9 mouse cellular contexts compared by ENCODE assay signal in the genomic region with DNA sequence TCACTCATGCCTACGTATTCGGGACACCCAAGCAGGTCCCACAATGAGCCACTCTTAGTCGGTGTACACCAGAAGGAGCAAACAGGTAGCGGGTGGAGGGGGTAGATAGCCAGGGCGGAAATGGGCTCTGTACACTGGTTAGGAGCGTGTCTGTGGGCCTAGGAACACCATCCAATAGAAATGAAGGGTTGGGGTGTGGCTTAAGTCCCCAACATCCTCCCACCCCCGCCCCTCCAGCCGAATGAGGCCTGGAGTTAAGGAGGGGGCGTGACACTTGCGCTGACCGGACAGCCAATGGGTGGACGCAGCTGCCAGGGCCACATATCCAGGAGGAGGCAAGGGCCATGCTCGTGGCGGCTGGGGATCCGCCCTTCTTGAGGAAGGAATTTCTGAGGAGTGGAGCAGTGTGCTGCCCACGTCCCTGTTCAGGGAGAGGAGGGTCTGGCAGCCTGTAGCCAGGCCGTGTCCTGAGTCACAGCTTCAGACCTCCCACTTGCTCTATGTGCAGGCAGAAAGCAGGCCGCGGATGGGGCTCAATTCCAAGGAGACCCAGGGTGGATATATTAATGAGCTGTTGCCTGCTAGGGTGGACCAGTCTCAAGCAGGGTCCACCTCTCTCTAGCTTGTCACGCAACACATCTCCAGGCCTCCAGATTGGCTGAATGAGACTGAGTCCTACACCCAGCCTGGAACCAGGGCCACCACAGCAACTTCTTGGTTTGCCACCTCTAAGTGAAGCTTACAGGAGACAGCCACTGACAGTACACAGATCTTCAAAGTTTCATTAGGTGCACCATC. TPM values are rescaled to one million over a fixed set of nuclear protein-coding genes. Genes with fewer than 3 reads are reported as not detected.
A peak's percentile ranks its signal among the peaks of the same experiment; 100 is the strongest.
DNase-seq lines count a peak whose midpoint lies in the region; ATAC-seq and TF ChIP-seq lines count a peak whose summit lies in the region.
"Had no signal": no experiment of that assay in that cellular context is flagged by ENCODE, and none has a peak within 500 bp of the region (broad histone marks: within the 10 kb centered on the region; RNA-seq: fewer than 3 reads in every experiment).

No protein-coding gene starts in this region.

- no peak for TF ChIP-seq CTCF in E14TG2a.4 (conservative IDR thresholded peaks at IDR 0.05; ENCODE audit: low read length)
- TF ChIP-seq CTCF in forebrain, postnatal 0 days (IDR thresholded peaks at IDR 0.05; ENCODE audit: low read depth): no peak
- TF ChIP-seq CTCF in thymus, adult 2 months (IDR thresholded peaks at IDR 0.05; ENCODE audit: borderline replicate concordance, control insufficient read depth, extremely low read depth, insufficient read depth, low read length, poor library complexity): no peak

- H3K4me3 ChIP-seq in E14TG2a.4 (replicated peaks; ENCODE audit: low read length): peak overlapping the region; percentile 58
- no peak overlapping the region for H3K4me3 ChIP-seq in forebrain, postnatal 0 days (ENCODE audit: low read depth, low read length)
- peak overlapping the region; percentile 43 for H3K4me3 ChIP-seq in hindbrain, embryonic 10.5 days
- H3K4me3 ChIP-seq in limb, embryonic 14.5 days (replicated peaks; ENCODE audit: low read length): peak overlapping the region; percentile 21
- peak overlapping the region; percentile 15; the same call in 1 of the 2 replicates for H3K4me3 ChIP-seq in midbrain, embryonic 14.5 days (replicated peaks; ENCODE audit: low read depth, low read length)
- H3K4me3 ChIP-seq in thymus, adult 2 months (ENCODE audit: control insufficient read depth, insufficient read depth, low read length): no peak overlapping the region

- no peaks in the 10 kb centered on the region for H3K36me3 ChIP-seq in E14TG2a.4 (ENCODE audit: insufficient read depth, low read length)
- H3K36me3 ChIP-seq in forebrain, postnatal 0 days (ENCODE audit: insufficient read depth): no peaks in the 10 kb centered on the region
- H3K36me3 ChIP-seq in hindbrain, embryonic 10.5 days: no peaks in the 10 kb centered on the region
- no peaks in the 10 kb centered on the region for H3K36me3 ChIP-seq in limb, embryonic 14.5 days (ENCODE audit: control insufficient read depth, insufficient read depth, low read length)
- H3K36me3 ChIP-seq in midbrain, embryonic 14.5 days (ENCODE audit: control insufficient read depth, insufficient read depth, low read length): no peaks in the 10 kb centered on the region
- H3K36me3 ChIP-seq in thymus, adult 2 months (ENCODE audit: control insufficient read depth, insufficient read depth, low read length): no peaks in the 10 kb centered on the region

- H3K4me2 ChIP-seq in forebrain, postnatal 0 days (ENCODE audit: low read depth): peak overlapping the region; percentile 24
- peak overlapping the region; percentile 50 for H3K4me2 ChIP-seq in limb, embryonic 14.5 days (replicated peaks; ENCODE audit: low read depth, low read length, severe bottlenecking)
- peak overlapping the region; percentile 45 for H3K4me2 ChIP-seq in midbrain, embryonic 14.5 days (ENCODE audit: low read length)

- H3K27ac ChIP-seq in forebrain, postnatal 0 days (ENCODE audit: low read depth, low read length): no peak overlapping the region
- H3K27ac ChIP-seq in hindbrain, embryonic 10.5 days: peak overlapping the region; percentile 82
- H3K27ac ChIP-seq in limb, embryonic 14.5 days (replicated peaks; ENCODE audit: low read depth, low read length): peak overlapping the region; percentile 33; the same call in 1 of the 2 replicates
- H3K27ac ChIP-seq in midbrain, embryonic 14.5 days (replicated peaks; ENCODE audit: low read depth, low read length): no peak overlapping the region
- H3K27ac ChIP-seq in thymus, adult 2 months (ENCODE audit: control insufficient read depth, insufficient read depth, low read length): no peak overlapping the region

- peak; percentile 81 for ATAC-seq in forebrain, postnatal 0 days
- ATAC-seq in limb, embryonic 14.5 days (ENCODE audit: low FRiP score, low read depth): peak; percentile 95
- peak; percentile 68 for ATAC-seq in midbrain, embryonic 14.5 days (ENCODE audit: low FRiP score, low TSS enrichment)

- peaks cover 36% of the 10 kb centered on the region for H3K4me1 ChIP-seq in E14TG2a.4 (replicated peaks; ENCODE audit: low read depth, low read length)
- no peaks in the 10 kb centered on the region for H3K4me1 ChIP-seq in forebrain, postnatal 0 days (ENCODE audit: insufficient read depth)
- peaks cover 40% of the 10 kb centered on the region for H3K4me1 ChIP-seq in hindbrain, embryonic 10.5 days (replicated peaks)
- H3K4me1 ChIP-seq in limb, embryonic 14.5 days (ENCODE audit: control insufficient read depth, insufficient read depth, low read length): peaks cover 26% of the 10 kb centered on the region
- H3K4me1 ChIP-seq in midbrain, embryonic 14.5 days (ENCODE audit: control insufficient read depth, insufficient read depth, low read length): no peaks in the 10 kb centered on the region; the same call in 1 of the 2 replicates
- no peaks in the 10 kb centered on the region for H3K4me1 ChIP-seq in thymus, adult 2 months (replicated peaks; ENCODE audit: control insufficient read depth, insufficient read depth, low read length)

- intact Hi-C loops in left cerebral cortex, postnatal 36 days (cut with DNase I): no loop called here

- 0 out of 2 replicates have a peak, but pooled peaks have one; percentile 16 for TF ChIP-seq POLR2A in limb, embryonic 14.5 days (IDR thresholded peaks at IDR 0.05; ENCODE audit: borderline replicate concordance, extremely low read depth, insufficient read depth, insufficient read length)
- no peak for TF ChIP-seq POLR2A in thymus, adult 2 months (IDR thresholded peaks at IDR 0.05; ENCODE audit: control insufficient read depth, extremely low read depth, insufficient read depth, low read length, poor library complexity)

- H3K27me3 ChIP-seq in E14TG2a.4 (ENCODE audit: insufficient read depth, low read length): peaks cover 6% of the 10 kb centered on the region
- H3K27me3 ChIP-seq in forebrain, postnatal 0 days (ENCODE audit: insufficient read depth, low read length): no peaks in the 10 kb centered on the region
- H3K27me3 ChIP-seq in hindbrain, embryonic 10.5 days (ENCODE audit: insufficient read depth, poor library complexity, severe bottlenecking): no peaks in the 10 kb centered on the region; the same call in 1 of the 2 replicates
- no peaks in the 10 kb centered on the region for H3K27me3 ChIP-seq in limb, embryonic 14.5 days (ENCODE audit: control insufficient read depth, insufficient read depth, low read length)
- no peaks in the 10 kb centered on the region for H3K27me3 ChIP-seq in midbrain, embryonic 14.5 days (ENCODE audit: control insufficient read depth, insufficient read depth, low read length)
- no peaks in the 10 kb centered on the region for H3K27me3 ChIP-seq in thymus, adult 2 months (ENCODE audit: control insufficient read depth, insufficient read depth, low read length)

- no peaks in the 10 kb centered on the region for H3K9me3 ChIP-seq in E14TG2a.4 (ENCODE audit: low read length)
- no peaks in the 10 kb centered on the region for H3K9me3 ChIP-seq in forebrain, postnatal 0 days (ENCODE audit: low read length)
- H3K9me3 ChIP-seq in hindbrain, embryonic 10.5 days: no peaks in the 10 kb centered on the region
- H3K9me3 ChIP-seq in limb, embryonic 14.5 days (ENCODE audit: control insufficient read depth, low read length): no peaks in the 10 kb centered on the region
- no peaks in the 10 kb centered on the region for H3K9me3 ChIP-seq in midbrain, embryonic 14.5 days (ENCODE audit: control insufficient read depth, low read length)

- peak; percentile 74 for DNase-seq in cerebellum, adult 8-10 months
- peak; percentile 18 for DNase-seq in forebrain, postnatal 0 days
- peak; percentile 91 for DNase-seq in hindbrain, embryonic 10.5 days (ENCODE audit: low spot score)
- peak; percentile 83 for DNase-seq in limb, embryonic 14.5 days (ENCODE audit: low spot score)
- peak; percentile 69 for DNase-seq in midbrain, embryonic 14.5 days
- no peak for DNase-seq in left cerebral cortex, postnatal 36 days (ENCODE audit: low spot score in 2 of 2)
- DNase-seq in thymus, adult 2 months: no peak

- WGBS in forebrain, postnatal 0 days: 7% methylated on average over 20 of the region's 20 CpGs
- 6% methylated on average over 20 of the region's 20 CpGs for WGBS in hindbrain, embryonic 10.5 days
- WGBS in limb, embryonic 14.5 days: 7% methylated on average over 17 of the region's 20 CpGs
- WGBS in midbrain, embryonic 14.5 days: 7% methylated on average over 20 of the region's 20 CpGs
- 68% methylated on average over 20 of the region's 20 CpGs for WGBS in thymus, adult 2 months

- H3K9ac ChIP-seq in forebrain, postnatal 0 days: no peak overlapping the region
- peak overlapping the region; percentile 31; the same call in 1 of the 2 replicates for H3K9ac ChIP-seq in limb, embryonic 14.5 days (ENCODE audit: low read depth, low read length, severe bottlenecking)
- no peak overlapping the region for H3K9ac ChIP-seq in midbrain, embryonic 14.5 days (replicated peaks; ENCODE audit: low read length)

RNA-seq across cellular contexts. Expression of gene Mrgprf, which starts 2.1 kb away (rescaled TPM):
- 2.4 and 4.4 TPM in 2 replicates for total RNA-seq in forebrain, postnatal 0 days (2014; rRNA removed)
- 3.4 and 3.7 TPM in 2 replicates for polyA plus RNA-seq in forebrain, postnatal 0 days (2015; fragmentation: Nextera tagmentation; extraction: Ambion mirVana)
- polyA plus RNA-seq in hindbrain, embryonic 10.5 days (2016; fragmentation: Nextera tagmentation; extraction: Ambion mirVana): 0.14 and 0.35 TPM in 2 replicates
- 8.4 and 10.8 TPM in 2 replicates for polyA plus RNA-seq in limb, embryonic 14.5 days (2012; rRNA removed)
- polyA plus RNA-seq in limb, embryonic 14.5 days (2014; fragmentation: Nextera tagmentation; extraction: Ambion mirVana): 6.0 and 7.0 TPM in 2 replicates
- 3.5 TPM in 1 of 2 replicates, not detected in the other for polyA plus RNA-seq in midbrain, embryonic 14.5 days (2014; fragmentation: Nextera tagmentation; extraction: Ambion mirVana)
- total RNA-seq in left cerebral cortex, postnatal 36 days (2021): 1 to 10 TPM; 1.7 to 3.0 TPM
- 6.5 and 10.3 TPM in 2 replicates for polyA plus RNA-seq in thymus, adult 2 months (2012; rRNA removed)
- total RNA-seq: MEL had no signal

RNA-seq across cellular contexts. Expression of gene Mrgprd, which starts 11.9 kb away (rescaled TPM):
- not detected in 2 replicates for total RNA-seq in forebrain, postnatal 0 days (2014; rRNA removed)
- not detected in 2 replicates for polyA plus RNA-seq in forebrain, postnatal 0 days (2015; fragmentation: Nextera tagmentation; extraction: Ambion mirVana)
- not detected in 2 replicates for polyA plus RNA-seq in hindbrain, embryonic 10.5 days (2016; fragmentation: Nextera tagmentation; extraction: Ambion mirVana)
- polyA plus RNA-seq in limb, embryonic 14.5 days (2012; rRNA removed): not detected in 2 replicates
- polyA plus RNA-seq in limb, embryonic 14.5 days (2014; fragmentation: Nextera tagmentation; extraction: Ambion mirVana): not detected in 2 replicates
- polyA plus RNA-seq in midbrain, embryonic 14.5 days (2014; fragmentation: Nextera tagmentation; extraction: Ambion mirVana): not detected in 2 replicates
- not detected for total RNA-seq in left cerebral cortex, postnatal 36 days (2021)
- polyA plus RNA-seq in thymus, adult 2 months (2012; rRNA removed): not detected in 2 replicates
- total RNA-seq: MEL had no signal

RNA-seq across cellular contexts. Expression of gene Tpcn2, which starts 18.9 kb away (rescaled TPM):
- total RNA-seq in forebrain, postnatal 0 days (2014; rRNA removed): 2.5 and 2.9 TPM in 2 replicates
- 1.2 and 1.3 TPM in 2 replicates for polyA plus RNA-seq in forebrain, postnatal 0 days (2015; fragmentation: Nextera tagmentation; extraction: Ambion mirVana)
- polyA plus RNA-seq in hindbrain, embryonic 10.5 days (2016; fragmentation: Nextera tagmentation; extraction: Ambion mirVana): 5.7 and 5.8 TPM in 2 replicates
- 44.0 and 59.1 TPM in 2 replicates for polyA plus RNA-seq in limb, embryonic 14.5 days (2012; rRNA removed)
- polyA plus RNA-seq in limb, embryonic 14.5 days (2014; fragmentation: Nextera tagmentation; extraction: Ambion mirVana): 4.7 and 5.1 TPM in 2 replicates
- polyA plus RNA-seq in midbrain, embryonic 14.5 days (2014; fragmentation: Nextera tagmentation; extraction: Ambion mirVana): 0.70 and 1.4 TPM in 2 replicates
- total RNA-seq in left cerebral cortex, postnatal 36 days (2021): 1 to 10 TPM; 3.4 to 6.4 TPM
- polyA plus RNA-seq in thymus, adult 2 months (2012; rRNA removed): 38.4 and 49.2 TPM in 2 replicates

Comparison
In these comparisons a context has a peak if more than half of its experiments do, and no peak if none do; other contexts are left out.
1. H3K4me3 ChIP-seq: peak in E14TG2a.4 (single experiment), hindbrain, embryonic 10.5 days (single experiment), limb, embryonic 14.5 days (single experiment) and midbrain, embryonic 14.5 days (single experiment); none in forebrain, postnatal 0 days (single experiment) and thymus, adult 2 months (single experiment).
2. DNase-seq: peak in cerebellum, adult 8-10 months (single experiment), forebrain, postnatal 0 days (single experiment), hindbrain, embryonic 10.5 days (single experiment), limb, embryonic 14.5 days (single experiment) and midbrain, embryonic 14.5 days (single experiment); none in left cerebral cortex, postnatal 36 days (0 of 2) and thymus, adult 2 months (single experiment).
3. H3K27ac ChIP-seq: peak in hindbrain, embryonic 10.5 days (single experiment) and limb, embryonic 14.5 days (single experiment); none in forebrain, postnatal 0 days (single experiment), midbrain, embryonic 14.5 days (single experiment) and thymus, adult 2 months (single experiment).
4. Peak in every context shown above with its lines, with median percentiles within 50 percentile points of each other: ATAC-seq and H3K4me2 ChIP-seq.